Mouse (Mus musculus): ENCODE results near the gene Pyroxd1.
"Not testable (repeated sequence)": the region's sequence is repeated elsewhere in the genome, so short reads cannot be mapped to it uniquely, and the experiment has no call there.

The Pyroxd1 gene

DNA sequence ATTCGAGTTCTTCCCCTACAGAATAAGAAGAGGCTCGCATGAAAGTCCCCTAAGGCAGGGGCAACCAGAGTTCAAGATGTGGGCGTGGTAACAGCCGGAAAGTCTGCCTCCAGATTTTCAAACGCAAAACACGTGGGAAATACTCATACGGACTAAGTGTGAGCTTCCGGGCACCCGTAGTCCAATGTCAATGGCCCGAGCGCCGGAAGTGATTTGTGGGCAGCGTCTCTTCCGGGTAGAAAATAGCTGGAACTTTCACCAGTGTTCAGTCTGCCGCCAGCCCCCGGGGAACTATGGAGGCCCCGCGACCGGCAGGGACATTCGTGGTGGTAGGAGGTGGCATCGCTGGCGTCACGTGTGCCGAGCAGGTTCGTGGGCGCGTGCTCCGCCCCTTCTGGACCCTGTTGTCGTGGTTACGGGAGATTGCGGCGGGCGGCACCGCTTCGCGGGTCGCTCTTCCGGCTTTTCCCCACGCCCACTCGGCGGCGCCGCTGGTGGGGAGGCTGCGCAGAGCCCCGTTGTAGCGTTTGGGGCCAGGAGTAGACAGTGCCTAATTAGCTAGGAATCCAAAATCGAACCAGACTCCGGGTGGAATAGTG lies at the start of gene Pyroxd1:
Pyroxd1 (plus strand) TSS at position 215 of the 599 bp plus-strand sequence.
- DNase-seq = peak; percentile 77

DNA sequence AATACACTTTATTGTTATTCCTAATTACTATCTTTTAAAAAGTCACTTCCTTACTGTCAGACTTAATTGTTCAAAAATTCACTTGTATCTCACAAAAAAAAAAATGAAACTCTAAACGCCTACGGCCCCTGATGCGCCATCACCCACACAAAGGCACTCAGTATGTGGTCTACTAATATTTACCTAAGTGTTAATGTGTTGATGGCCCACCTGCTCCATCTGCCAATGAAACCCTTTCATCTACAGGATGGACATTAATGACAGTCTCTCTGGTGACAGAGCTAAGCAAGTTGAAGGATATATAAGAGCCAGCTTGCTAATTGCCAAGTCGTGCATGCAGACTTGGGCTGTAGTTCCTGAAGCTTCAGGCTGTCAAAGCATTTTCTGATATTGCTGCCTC lies 47.4 kb upstream of the Pyroxd1 start, which contains the start of gene Iapp:
Iapp (plus strand) TSS at position 326 of the 400 bp plus-strand sequence.
- DNase-seq = no peak

- DNase-seq = no peak
These were observed 40.4 kb upstream of the Pyroxd1 start for GRCm38 (mm10) chr6:142305076-142305475.

DNA sequence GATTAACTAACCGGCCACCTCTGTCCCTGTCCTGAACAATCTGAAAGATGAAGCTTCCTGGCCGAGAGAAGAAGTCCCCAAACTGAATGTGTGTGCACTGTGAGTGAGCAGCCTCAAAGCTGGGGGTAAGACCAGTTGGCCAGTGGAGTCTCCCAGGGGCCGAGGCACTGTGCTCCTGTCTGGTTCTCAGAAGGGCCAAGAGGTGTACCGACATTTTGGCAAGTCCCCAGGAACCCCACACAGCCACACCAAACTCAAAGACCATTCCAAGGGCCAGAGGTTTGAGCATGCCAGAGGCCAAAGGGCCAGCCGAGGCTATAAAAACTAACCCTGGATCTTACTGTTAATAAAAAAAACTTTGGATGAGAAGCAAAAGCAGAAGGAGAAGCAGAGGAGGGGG lies 31.2 kb upstream of the Pyroxd1 start:
- no peak for DNase-seq

GRCm38 (mm10) chr6:142317106-142317505 lies 28.3 kb upstream of the Pyroxd1 start:
- DNase-seq = no peak

DNA sequence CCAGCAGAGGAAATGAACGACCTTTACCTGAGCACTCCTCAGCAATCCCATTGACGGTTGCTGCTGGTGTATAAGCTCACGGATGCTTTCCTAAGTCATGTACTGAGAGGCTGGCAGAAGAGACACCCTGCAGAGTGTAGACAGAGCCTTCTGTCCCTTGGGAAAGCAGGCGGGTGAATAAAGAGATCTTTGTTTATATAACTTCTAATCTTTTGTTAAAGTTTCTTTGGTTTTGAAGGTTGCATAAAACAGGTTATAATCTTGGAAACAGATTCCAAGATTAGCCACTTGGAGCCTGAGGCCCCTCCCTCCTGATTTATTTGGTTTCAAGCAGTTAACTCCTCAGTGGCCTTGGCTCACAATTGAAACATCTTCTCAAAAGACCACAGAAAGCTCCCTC lies 22.6 kb upstream of the Pyroxd1 start, which contains the start of gene Slco1a5:
Slco1a5 (minus strand) TSS at position 101 of the 400 bp plus-strand sequence.
- no peak for DNase-seq

DNA sequence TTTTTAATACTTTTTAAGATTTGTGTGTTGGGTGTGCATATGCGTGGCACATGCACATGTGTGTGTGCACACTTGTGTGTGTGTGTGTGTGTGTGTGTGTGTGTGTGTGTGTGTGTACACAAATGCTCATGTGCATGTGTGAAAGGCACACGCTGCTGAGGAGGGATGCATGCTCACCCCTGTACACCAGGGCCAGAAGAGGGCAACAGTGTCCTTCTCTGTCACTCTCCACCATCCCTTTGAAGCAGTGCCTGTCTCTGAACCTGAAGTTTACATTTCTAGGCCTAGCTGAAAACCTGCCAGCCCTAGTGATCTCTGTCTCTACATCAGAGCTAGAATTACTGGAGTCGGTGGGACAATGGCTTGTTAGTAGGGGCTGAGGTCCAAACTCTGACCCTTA lies 18.9 kb upstream of the Pyroxd1 start:
- no peak for DNase-seq

DNA sequence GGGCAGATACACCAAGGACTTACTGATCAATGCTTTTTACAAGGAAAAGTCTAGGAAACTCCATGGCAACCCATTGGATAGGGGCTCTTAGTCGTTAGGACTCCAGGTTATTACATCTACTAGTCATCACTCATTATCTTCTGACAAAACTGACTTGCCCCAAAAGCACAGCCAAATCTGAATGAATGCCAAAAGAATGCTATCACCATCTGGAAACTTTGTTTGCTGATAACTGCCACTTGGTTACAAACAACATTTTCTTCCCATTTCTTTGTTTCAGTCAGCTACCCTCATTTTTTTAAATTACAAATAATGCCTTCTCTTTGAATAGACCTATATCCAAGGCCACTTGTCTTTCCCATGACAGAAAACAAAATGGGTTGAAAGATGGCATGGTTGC lies 16.3 kb upstream of the Pyroxd1 start:
- DNase-seq = no peak

GRCm38 (mm10) chr6:142338961-142339360 lies 6.5 kb upstream of the Pyroxd1 start:
- no peak for DNase-seq

GRCm38 (mm10) chr6:142339576-142339975 lies 5.9 kb upstream of the Pyroxd1 start:
- no peak for DNase-seq

DNA sequence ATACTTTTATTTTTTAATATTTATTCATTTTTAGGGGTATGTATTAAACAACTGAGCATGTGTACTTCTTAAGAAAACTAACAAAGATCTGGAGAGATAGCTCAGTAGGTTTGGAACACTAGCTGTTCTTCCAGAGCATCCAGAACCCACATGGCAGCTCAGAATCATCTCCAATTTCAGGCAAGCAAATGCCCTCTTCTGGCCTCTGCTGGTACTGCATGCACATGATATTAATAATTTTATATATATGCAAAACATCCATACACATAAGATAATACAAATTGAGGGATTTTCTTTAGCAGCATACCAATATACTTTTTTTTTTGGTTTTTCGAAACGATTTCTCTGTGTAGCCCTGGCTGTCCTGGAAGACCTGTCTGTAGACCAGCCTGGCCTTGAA lies 1.9 kb upstream of the Pyroxd1 start:
- no peak for DNase-seq

- DNase-seq = no peak
These were observed 992 bp downstream of the Pyroxd1 start for GRCm38 (mm10) chr6:142346181-142347110.

DNA sequence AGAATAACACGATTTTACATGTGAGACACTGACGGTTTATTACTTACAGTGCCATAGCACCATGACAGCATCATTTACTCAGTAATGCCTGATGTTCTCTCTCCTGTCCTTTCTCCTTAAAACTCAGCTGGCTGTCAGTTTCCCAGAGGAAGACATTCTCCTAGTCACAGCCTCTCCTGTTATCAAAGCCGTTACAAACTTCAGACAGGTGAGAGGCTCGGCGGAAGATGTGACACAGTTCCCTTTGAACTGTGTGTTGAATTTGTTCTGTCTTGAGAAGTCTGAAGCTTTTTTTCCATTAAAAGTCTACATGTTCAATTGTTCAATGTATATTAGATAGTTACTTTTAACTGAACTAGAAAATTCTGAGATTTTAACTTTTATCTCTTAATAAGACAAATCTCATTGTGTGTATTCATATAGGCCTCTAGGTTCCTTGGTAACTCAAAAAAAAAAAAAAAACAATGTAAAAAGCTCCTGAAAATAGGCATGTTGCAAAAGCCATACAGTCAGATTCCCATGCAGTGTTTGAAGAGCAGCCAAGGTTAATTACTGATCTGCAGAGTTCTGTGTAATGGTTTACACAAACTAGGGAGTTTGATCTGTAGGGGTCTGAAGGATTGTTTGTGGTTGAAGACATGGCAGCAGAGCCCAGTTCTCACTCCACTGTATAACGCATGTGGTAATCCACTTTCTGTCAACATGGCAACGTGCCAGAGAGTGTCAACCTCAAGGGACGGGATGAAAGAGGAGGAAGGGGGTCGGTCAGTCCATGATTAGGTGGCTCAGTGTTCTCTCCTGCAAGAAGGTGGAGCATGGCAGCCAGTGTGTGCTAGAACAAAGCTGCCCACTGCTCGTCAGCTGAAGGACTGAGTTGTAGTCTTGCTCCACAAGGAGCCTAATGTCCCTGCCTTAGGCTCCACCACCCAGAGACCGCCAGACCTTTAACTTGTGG lies 2.3 kb downstream of the Pyroxd1 start:
- DNase-seq = no peak

DNA sequence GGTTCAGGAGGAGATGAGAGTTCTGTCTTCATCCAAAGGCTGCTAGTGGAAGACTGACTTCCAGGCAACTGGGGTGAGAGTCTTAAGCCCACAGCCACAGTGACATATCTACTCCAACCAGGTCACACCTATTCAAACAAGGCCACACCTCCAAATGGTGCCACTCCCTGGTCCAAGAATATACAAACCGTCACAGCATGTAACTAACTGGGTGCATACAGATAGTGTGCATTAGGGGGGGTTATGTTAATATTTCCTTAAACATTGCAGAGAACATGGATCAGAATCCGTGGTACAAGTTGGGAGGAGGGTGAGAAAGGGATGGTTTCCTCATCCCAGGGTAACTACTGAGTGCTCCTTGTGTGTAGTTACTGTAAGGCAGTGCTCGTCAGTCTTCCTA lies 6.6 kb downstream of the Pyroxd1 start:
- not testable (repeated sequence) for DNase-seq

- no peak for DNase-seq
These were observed 11.7 kb downstream of the Pyroxd1 start for GRCm38 (mm10) chr6:142357106-142357505.

DNA sequence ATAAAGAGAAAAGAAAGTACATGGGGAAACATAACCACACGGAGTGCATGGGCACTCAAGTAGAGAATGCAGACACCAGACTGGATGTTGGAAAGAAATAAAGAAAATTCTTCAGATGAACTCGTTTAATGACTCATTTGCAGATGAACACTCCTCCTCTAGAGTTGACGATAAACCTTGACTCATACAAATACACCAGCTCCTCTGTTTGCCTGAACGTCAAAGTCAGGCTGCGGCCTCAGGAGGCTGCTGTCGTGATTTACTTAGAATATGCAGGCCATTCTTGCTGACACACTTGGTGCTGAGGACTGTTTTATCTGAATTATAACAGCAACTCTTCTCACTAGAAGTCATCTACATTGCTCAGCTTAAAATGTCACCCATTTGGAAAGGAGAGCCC lies 16.6 kb downstream of the Pyroxd1 start:
- no peak for DNase-seq

- DNase-seq = no peak
These were observed 17.6 kb downstream of the Pyroxd1 start for GRCm38 (mm10) chr6:142363019-142363576.

DNA sequence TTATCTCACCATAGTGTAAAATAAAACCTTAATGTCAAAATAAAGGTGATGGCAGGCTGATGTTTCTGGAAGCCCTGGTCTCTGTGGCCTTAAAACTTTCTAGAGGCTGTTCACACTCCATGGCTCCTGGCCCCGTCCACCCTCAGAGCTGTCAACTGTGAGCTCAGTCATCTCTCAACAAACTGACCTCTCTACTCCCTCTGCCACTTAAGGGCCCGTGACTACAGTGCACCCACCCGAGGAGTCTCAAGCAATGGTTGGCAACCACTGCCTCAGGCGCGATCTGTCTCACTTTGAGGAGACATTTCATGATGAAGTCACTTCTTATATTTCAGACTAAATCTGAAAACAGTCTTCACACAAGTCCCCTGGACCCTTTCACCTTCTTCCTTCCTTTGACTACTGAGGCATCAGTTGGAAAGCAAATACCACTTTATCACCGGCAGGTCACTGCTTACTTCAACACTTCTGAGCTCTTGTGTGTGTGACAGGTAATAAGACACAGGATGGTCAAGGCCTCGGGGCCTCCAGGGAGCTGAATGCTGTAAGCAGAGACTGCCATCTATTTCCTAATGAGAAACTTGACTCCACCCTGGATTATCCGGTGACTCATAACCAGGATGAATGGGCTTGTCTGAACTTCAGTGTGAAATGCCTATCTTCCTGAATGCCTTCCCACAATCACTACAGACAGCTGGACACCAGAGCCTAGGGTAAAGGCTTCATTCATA lies 20.5 kb downstream of the Pyroxd1 start:
- DNase-seq = no peak

DNA sequence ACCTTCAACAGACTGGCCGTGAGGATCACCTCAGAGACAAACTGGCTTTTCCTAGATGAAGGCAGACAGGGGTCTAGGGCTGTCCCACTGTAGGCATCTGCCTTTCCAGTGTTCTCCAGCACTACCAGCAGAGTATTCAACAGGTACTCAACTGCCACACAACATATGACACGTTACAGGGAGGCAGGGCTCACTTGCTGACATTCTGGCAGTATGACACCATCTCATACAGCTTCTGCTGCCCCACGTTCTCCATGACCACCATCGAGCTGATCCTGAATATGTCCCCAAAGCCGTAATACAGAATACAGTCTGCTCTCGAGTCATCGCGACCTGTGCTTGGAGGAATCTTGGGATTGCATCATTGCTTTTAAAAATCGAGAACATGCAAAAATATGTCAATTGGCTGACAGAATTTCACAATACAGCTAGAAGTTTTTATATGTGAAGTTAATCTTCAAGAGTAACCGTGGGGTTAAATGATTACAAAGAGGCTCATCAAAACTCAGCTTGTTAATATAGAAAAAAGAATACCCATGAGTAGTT lies 21.1 kb downstream of the Pyroxd1 start:
- DNase-seq = no peak

DNA sequence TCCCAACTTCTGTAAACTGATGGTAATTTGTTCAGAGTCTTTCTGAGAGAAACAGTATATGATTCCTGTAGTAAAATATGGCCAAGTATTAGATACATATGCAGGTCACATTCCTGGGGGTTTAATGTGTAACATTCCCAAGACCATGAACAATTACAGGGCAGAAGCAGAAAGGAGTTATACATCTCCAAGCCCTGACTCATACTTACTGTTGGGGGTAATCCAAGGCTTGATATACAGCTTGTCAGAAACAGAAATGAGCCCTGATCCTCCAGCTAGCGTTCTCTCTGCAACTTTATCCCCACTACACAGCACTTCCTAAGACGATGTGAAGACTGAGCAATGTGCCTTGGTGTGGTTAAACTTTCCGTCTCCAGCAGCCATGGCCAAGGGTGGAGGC lies 22.1 kb downstream of the Pyroxd1 start:
- DNase-seq = no peak

DNA sequence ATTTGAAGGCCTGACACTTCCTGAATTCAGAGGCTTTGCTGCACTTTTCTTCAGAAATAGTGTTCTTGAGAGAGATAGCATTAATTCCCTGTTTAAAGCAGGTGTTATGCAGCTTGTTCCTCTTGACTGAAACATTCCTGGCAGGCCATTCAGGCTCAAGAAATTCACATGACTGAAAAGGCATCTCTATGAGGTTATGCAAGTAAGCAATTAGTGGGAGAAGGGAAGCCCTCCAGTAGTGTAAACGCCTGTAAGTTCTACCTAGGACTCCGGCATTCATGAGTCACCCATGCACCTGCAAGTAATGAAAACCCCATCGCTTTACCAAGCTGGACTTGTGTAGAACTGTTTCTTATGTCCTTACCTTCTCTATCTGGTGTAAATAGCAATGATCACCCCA lies 24.1 kb downstream of the Pyroxd1 start:
- DNase-seq = no peak

DNA sequence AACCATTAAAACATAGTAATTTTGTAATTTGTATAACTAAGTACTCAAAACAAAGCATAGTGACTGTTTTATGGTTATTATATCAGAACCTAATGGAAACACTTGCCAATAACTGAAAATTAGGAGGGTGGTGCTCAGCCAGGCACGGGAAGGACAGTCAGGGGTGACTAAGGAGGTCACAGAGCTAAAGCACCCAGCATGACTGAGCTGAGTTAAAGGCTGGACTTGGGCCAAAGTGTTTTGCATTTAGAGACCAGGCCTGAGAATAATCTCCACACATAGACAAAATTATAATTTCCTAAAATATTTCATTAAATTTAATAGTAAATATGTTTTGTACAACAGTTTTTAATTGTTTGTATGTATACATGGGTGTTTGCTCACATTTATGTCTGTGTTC lies 31.6 kb downstream of the Pyroxd1 start:
- no peak for DNase-seq
